Mouse (Mus musculus): Measurements from ENCODE around the gene Grk2. TPM values are rescaled to one million over a fixed set of nuclear protein-coding genes. Genes with fewer than 3 reads are reported as not detected.

The Grk2 gene
- polyA plus RNA-seq, 1 experiment from 2014 or later: 15.6 TPM

DNA sequence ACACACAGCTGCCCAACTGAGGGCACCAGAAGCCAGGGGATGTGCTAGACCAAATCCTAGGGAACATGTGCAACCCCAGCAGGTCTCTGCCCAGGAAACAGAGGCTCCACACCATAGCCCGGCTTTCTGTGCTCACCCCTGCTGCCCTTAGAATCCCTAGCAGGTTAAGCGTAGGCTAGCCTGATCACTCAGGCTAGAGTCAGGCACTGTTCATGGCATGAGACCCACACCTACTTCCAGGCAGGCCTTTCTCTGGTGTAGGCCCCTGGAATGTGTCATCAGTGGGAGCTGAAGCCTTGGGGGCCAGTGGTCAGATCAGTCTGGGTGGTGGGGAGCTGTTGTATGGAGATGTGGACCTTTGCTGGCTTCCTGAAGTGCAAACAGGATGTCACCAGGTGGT lies 9.4 kb downstream of the Grk2 start:
- H3K27ac ChIP-seq (ENCODE audit: poor library complexity, severe bottlenecking): no peak overlapping the region
- WGBS: 89% methylated on average over 2 of the region's 2 CpGs

GRCm38 (mm10) chr19:4295391-4295790 lies 10.6 kb downstream of the Grk2 start:
- peaks cover 36% of the 10 kb centered on the region for H3K4me1 ChIP-seq (replicated peaks)
- no peaks in the 10 kb centered on the region for H3K9me3 ChIP-seq (replicated peaks)
- no peak overlapping the region for H3K4me3 ChIP-seq
- no peak overlapping the region for H3K9ac ChIP-seq
- peaks cover 37% of the 10 kb centered on the region for H3K36me3 ChIP-seq
- ATAC-seq (ENCODE audit: insufficient number of reproducible peaks, low FRiP score): no peak
- no peak overlapping the region for H3K27ac ChIP-seq (ENCODE audit: poor library complexity, severe bottlenecking)
- no peaks in the 10 kb centered on the region for H3K27me3 ChIP-seq (replicated peaks)
- 81% methylated on average over 4 of the region's 4 CpGs for WGBS
- H3K4me2 ChIP-seq: no peak overlapping the region

More for the DNA sequence above, 9.4 kb downstream of the Grk2 start:
- no peaks in the 10 kb centered on the region for H3K27me3 ChIP-seq (replicated peaks)
- no peak for ATAC-seq (ENCODE audit: insufficient number of reproducible peaks, low FRiP score)
- no peak overlapping the region for H3K4me2 ChIP-seq
- H3K9ac ChIP-seq: no peak overlapping the region
- peaks cover 48% of the 10 kb centered on the region for H3K4me1 ChIP-seq (replicated peaks)
- peaks cover 24% of the 10 kb centered on the region for H3K36me3 ChIP-seq
- H3K9me3 ChIP-seq (replicated peaks): no peaks in the 10 kb centered on the region
- H3K4me3 ChIP-seq: no peak overlapping the region

- Histone ChIP-seq H3K9ac (no peak overlapping the region), H3K27me3 (replicated peaks) (no peaks in the 10 kb centered on the region), H3K4me3 (no peak overlapping the region), H3K4me1 (replicated peaks) (peaks cover 27% of the 10 kb centered on the region), H3K9me3 (replicated peaks) (no peaks in the 10 kb centered on the region), H3K36me3 (peaks cover 45% of the 10 kb centered on the region), H3K4me2 (no peak overlapping the region), H3K27ac (ENCODE audit: poor library complexity, severe bottlenecking) (peak overlapping the region; percentile 32; the same call in 1 of the 2 replicates)
- 60% methylated on average over 14 of the region's 14 CpGs for WGBS
- ATAC-seq (ENCODE audit: insufficient number of reproducible peaks, low FRiP score): peak; percentile 43; the same call in 1 of the 2 replicates
These were observed 11.5 kb downstream of the Grk2 start for GRCm38 (mm10) chr19:4294381-4295097.

GRCm38 (mm10) chr19:4291161-4291560 lies 14.9 kb downstream of the Grk2 start:
- Histone ChIP-seq H3K27me3 (replicated peaks) (no peaks in the 10 kb centered on the region), H3K36me3 (peaks cover 70% of the 10 kb centered on the region), H3K4me1 (replicated peaks) (peaks cover 11% of the 10 kb centered on the region; the same call in 1 of the 2 replicates), H3K4me3 (no peak overlapping the region), H3K9me3 (replicated peaks) (no peaks in the 10 kb centered on the region), H3K9ac (no peak overlapping the region), H3K4me2 (no peak overlapping the region), H3K27ac (ENCODE audit: poor library complexity, severe bottlenecking) (no peak overlapping the region)
- 92% methylated on average over 11 of the region's 11 CpGs for WGBS
- no peak for ATAC-seq (ENCODE audit: insufficient number of reproducible peaks, low FRiP score)

- no peak overlapping the region for H3K27ac ChIP-seq (ENCODE audit: poor library complexity, severe bottlenecking)
- no peak overlapping the region for H3K4me2 ChIP-seq
- H3K36me3 ChIP-seq: peaks cover 74% of the 10 kb centered on the region
- ATAC-seq (ENCODE audit: insufficient number of reproducible peaks, low FRiP score): no peak
- no peaks in the 10 kb centered on the region for H3K27me3 ChIP-seq (replicated peaks)
- H3K9ac ChIP-seq: no peak overlapping the region
- H3K9me3 ChIP-seq (replicated peaks): no peaks in the 10 kb centered on the region; the same call in 1 of the 2 replicates
- no peak overlapping the region for H3K4me3 ChIP-seq
- H3K4me1 ChIP-seq (replicated peaks): peaks cover 11% of the 10 kb centered on the region; the same call in 1 of the 2 replicates
- WGBS: 81% methylated on average over 15 of the region's 15 CpGs
These were observed 15.3 kb downstream of the Grk2 start for GRCm38 (mm10) chr19:4290749-4291148.

GRCm38 (mm10) chr19:4283653-4284052 lies 22.4 kb downstream of the Grk2 start:
- peak overlapping the region; percentile 53; the same call in 1 of the 2 replicates for H3K4me3 ChIP-seq

DNA sequence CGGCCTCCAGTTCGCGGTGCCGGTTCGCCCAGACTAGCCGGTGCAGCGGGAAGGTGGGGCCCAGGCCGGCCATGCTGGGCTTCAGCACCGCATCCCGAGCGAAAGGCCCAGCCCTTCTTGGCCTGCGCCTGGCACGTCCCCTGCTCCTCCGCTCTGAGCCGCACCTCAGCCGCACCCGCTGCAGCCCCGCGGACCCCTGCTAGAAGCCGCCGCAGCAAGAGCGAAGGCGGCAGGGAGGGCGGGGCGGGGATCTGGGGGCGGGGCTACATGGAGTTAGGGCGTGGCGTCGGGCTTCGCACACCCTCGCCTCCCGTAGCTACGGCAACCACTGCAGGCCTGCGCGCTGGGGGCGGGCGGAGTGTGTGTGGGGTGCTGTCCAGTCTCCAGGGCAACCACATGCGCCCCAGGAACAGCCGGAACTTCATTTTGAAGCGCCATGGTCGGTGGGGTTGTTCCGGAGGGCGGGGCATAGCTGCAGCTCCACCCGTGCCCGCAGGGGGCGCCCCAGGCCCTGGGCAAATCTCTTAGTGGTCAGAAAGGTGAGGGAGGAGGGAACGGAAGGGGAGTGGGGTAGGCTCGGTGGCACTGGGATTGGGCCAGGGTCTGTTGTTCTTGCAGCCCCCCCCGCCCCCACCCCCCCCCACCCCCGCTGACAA lies 23.0 kb downstream of the Grk2 start, which contains the start of gene Ankrd13d:
Gene Ankrd13d, minus strand, starts transcription at position 240 of the 656 bp plus-strand sequence.
- Histone ChIP-seq H3K4me1 (replicated peaks) (no peaks in the 10 kb centered on the region; the same call in 1 of the 2 replicates), H3K9me3 (replicated peaks) (no peaks in the 10 kb centered on the region; the same call in 1 of the 2 replicates), H3K9ac (peak within 1 kb of the TSS; percentile 75), H3K4me2 (peak within 1 kb of the TSS; percentile 83), H3K4me3 (peak within 1 kb of the TSS; percentile 53), H3K27me3 (replicated peaks) (peaks cover 15% of the 10 kb centered on the region), H3K27ac (ENCODE audit: poor library complexity, severe bottlenecking) (no peak within 1 kb of the TSS), H3K36me3 (peaks cover 28% of the 10 kb centered on the region)
- peak; percentile 91 for ATAC-seq (ENCODE audit: insufficient number of reproducible peaks, low FRiP score)
- WGBS: under 1% methylated on average over 50 of the region's 50 CpGs

More at GRCm38 (mm10) chr19:4283653-4284052, 22.4 kb downstream of the Grk2 start:
- peaks cover 34% of the 10 kb centered on the region for H3K36me3 ChIP-seq
- H3K4me1 ChIP-seq (replicated peaks): no peaks in the 10 kb centered on the region; the same call in 1 of the 2 replicates
- 42% methylated on average over 7 of the region's 7 CpGs for WGBS
- H3K9me3 ChIP-seq (replicated peaks): no peaks in the 10 kb centered on the region; the same call in 1 of the 2 replicates
- peak overlapping the region; percentile 83 for H3K4me2 ChIP-seq
- no peak overlapping the region for H3K9ac ChIP-seq
- H3K27ac ChIP-seq (ENCODE audit: poor library complexity, severe bottlenecking): no peak overlapping the region
- no peak for ATAC-seq (ENCODE audit: insufficient number of reproducible peaks, low FRiP score)
- peaks cover 15% of the 10 kb centered on the region for H3K27me3 ChIP-seq (replicated peaks)

GRCm38 (mm10) chr19:4280425-4280824 lies 25.6 kb downstream of the Grk2 start:
- WGBS: 90% methylated on average over 9 of the region's 9 CpGs
- no peaks in the 10 kb centered on the region; the same call in 1 of the 2 replicates for H3K4me1 ChIP-seq (replicated peaks)
- H3K4me3 ChIP-seq: no peak overlapping the region
- no peak overlapping the region for H3K27ac ChIP-seq (ENCODE audit: poor library complexity, severe bottlenecking)
- H3K36me3 ChIP-seq: peaks cover 2% of the 10 kb centered on the region
- H3K4me2 ChIP-seq: no peak overlapping the region
- H3K9me3 ChIP-seq (replicated peaks): no peaks in the 10 kb centered on the region
- H3K27me3 ChIP-seq (replicated peaks): peaks cover 15% of the 10 kb centered on the region
- ATAC-seq (ENCODE audit: insufficient number of reproducible peaks, low FRiP score): no peak
- no peak overlapping the region for H3K9ac ChIP-seq

DNA sequence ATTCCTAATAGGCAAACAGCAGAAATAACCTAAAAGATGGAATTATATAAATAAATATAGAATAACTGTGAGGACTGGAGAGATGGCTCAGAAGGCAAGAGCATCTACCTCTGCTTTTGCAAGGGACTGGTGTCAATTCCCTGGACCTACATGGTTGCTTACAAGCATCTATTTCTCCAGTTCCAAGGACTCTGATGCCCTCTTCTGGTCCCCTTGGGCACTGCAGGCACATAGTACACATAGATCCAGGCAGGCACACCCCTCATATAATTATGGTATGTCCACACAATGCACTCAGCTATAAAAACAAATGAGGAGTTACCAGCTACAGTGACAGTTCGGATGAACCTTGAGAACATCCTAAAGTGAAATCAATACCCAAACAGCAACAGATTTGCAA lies 26.5 kb downstream of the Grk2 start:
- 85% methylated on average over 1 of the region's 1 CpGs for WGBS
- Histone ChIP-seq H3K4me3 (no peak overlapping the region), H3K4me2 (no peak overlapping the region), H3K27me3 (replicated peaks) (peaks cover 15% of the 10 kb centered on the region), H3K36me3 (no peaks in the 10 kb centered on the region), H3K9ac (no peak overlapping the region), H3K27ac (ENCODE audit: poor library complexity, severe bottlenecking) (no peak overlapping the region), H3K9me3 (replicated peaks) (no peaks in the 10 kb centered on the region), H3K4me1 (replicated peaks) (no peaks in the 10 kb centered on the region; the same call in 1 of the 2 replicates)
- no peak for ATAC-seq (ENCODE audit: insufficient number of reproducible peaks, low FRiP score)

- Histone ChIP-seq H3K4me3 (no peak overlapping the region), H3K27me3 (replicated peaks) (peaks cover 50% of the 10 kb centered on the region), H3K36me3 (no peaks in the 10 kb centered on the region), H3K9me3 (replicated peaks) (no peaks in the 10 kb centered on the region), H3K4me1 (replicated peaks) (peaks cover 11% of the 10 kb centered on the region), H3K27ac (ENCODE audit: poor library complexity, severe bottlenecking) (no peak overlapping the region), H3K4me2 (no peak overlapping the region), H3K9ac (no peak overlapping the region)
- 87% methylated on average over 11 of the region's 11 CpGs for WGBS
- no peak for ATAC-seq (ENCODE audit: insufficient number of reproducible peaks, low FRiP score)
These were observed 35.0 kb downstream of the Grk2 start for GRCm38 (mm10) chr19:4270972-4271371.

GRCm38 (mm10) chr19:4270187-4270586 lies 35.8 kb downstream of the Grk2 start:
- no peak overlapping the region for H3K4me3 ChIP-seq
- no peak for ATAC-seq (ENCODE audit: insufficient number of reproducible peaks, low FRiP score)
- no peak overlapping the region for H3K9ac ChIP-seq
- no peak overlapping the region for H3K27ac ChIP-seq (ENCODE audit: poor library complexity, severe bottlenecking)
- H3K4me2 ChIP-seq: no peak overlapping the region
- peaks cover 11% of the 10 kb centered on the region for H3K4me1 ChIP-seq (replicated peaks)
- H3K36me3 ChIP-seq: no peaks in the 10 kb centered on the region
- 50% methylated on average over 6 of the region's 6 CpGs for WGBS
- peaks cover 50% of the 10 kb centered on the region for H3K27me3 ChIP-seq (replicated peaks)
- no peaks in the 10 kb centered on the region for H3K9me3 ChIP-seq (replicated peaks)

Measured in heart, embryonic 12.5 days (tissue).